Mouse (Mus musculus): ENCODE measurements around the gene Tet1. TPM values are rescaled to one million over a fixed set of nuclear protein-coding genes. Genes with fewer than 3 reads are reported as not detected.
"Not testable (repeated sequence)": the region's sequence is repeated elsewhere in the genome, so short reads cannot be mapped to it uniquely, and the experiment has no call there.

Tet1 gene
- polyA plus RNA-seq (2015; fragmentation: Nextera tagmentation; extraction: Ambion mirVana) = 11.6 and 14.5 TPM in 2 replicates

DNA sequence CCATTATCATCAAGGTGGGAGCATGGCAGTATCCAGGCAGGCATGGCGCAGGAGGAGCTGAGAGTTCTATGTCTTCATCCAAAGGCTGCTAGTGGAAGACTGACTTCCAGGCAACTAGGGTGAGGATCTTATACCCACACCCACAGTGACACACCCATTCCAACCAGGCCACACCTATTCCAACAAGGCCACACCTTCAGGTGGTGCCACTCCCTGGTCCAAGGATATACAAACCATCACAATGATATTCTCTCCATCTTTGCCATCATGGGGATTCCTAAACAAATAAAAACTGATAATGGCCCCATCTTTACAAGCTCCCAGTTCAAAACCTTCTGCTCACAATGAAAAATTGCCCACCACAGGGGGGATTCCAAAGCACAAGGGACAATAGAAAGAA is at the start of gene Tet1:
TSS of gene Tet1 (minus strand) at position 101 of the 400 bp plus-strand sequence.
- DNase-seq (ENCODE audit: low spot score) = not testable (repeated sequence)

DNA sequence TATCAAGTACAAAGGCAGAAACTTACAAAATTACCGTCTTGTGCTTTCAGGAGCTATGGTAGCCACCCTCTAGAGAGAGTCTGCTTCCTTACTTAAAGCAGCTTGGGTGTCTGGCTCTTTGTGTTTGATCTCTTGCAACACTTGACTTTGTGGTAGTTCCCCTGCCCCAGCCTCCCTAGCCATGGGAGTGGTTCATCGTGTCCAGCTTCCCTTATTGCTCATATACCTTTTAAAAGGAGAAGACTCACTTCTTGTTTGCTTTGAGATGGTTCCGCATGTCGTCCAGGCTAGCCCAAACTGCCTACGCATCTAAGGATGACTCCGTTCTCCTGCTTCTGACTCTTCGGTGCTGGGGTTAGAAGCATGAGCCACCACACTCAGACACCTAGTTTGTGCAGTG is 39.8 kb upstream of the Tet1 start:
- no peak for DNase-seq (ENCODE audit: low spot score)

DNA sequence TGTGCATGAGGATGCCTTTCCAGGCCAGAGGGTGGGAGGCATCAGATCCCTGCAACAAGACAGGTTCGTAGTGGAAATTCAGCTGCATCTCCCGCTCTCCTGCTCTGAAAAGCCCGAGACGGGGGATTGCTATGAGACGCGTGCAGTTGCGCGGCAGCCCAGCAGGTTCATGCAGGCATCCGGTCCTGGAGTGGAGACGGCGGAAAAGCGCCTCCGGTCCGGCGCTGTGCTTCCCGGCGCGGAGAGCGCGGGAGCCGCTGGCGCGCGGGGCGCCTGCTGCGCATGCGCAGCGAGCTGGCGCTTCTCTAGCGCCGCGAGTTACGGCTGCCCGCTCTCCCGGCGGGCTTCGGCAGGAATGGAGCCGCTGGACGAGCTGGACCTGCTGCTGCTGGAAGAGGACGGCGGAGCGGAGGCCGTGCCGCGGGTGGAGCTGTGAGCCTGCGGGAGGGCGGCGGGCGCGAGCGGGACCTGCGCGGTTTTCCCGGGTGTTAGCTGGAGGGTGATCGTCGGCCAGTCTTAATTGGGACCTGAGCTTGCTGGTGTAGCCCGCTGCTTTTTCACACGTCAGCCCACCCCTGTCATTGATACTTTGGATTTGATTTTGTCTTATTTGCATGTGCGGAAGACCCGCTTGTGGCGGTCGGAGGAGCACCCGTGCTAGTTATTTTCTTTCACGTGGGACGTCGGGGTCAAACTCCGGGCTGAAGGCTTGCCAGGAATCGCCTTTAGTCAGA is 38.1 kb upstream of the Tet1 start, which contains the start of gene Dna2:
TSS of gene Dna2 (plus strand) at position 289 of the 734 bp plus-strand sequence.
- DNase-seq (ENCODE audit: low spot score) = peak; percentile 88

DNA sequence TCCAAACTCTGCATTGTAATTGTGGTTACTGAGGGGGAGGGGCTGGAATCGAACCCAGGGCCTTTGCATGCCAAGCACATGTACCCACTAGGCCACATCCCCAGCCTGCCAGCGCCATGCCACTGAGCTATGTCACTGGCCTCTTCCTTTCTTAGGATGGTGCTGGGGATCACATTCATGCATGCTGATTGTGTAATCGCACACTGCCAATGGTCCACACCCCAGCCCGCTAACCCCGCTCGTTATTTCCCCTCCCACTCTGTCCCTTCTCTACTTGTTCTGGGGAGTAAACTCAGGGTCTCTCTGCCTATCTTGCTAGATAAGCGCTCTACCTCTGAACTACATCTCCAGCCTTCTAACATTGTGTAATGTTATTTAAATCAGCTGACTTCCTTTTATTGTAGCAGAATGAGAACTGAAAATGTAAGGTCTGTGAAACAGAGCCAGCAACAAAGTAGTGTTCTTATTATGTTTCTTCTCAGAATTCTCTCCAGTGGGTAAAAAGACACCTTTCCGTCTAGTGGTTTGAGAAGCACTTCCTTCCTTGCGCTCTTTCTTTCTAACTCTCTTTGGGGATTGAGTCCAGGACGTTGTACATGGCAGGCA is 36.3 kb upstream of the Tet1 start:
- DNase-seq (ENCODE audit: low spot score) = no peak

DNA sequence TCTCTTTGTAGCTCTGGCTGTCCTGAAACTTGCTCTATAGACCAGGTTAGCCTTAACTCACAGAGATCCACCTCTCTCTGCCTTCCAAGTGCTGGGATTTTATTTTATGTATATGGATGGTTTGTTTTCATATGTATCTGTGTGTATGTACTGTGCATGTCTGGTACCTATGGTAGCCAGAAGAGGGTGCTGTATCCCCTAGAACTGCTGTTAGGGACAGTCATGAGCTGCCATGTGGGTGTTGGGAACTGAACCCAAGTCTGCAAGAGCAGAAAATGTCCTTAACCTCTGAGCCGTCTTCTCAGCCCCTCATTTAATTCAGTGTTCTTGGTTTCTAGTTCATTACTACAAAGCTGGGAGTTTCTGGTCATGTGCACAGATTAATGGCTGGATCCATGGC is 23.6 kb upstream of the Tet1 start:
- no peak for DNase-seq (ENCODE audit: low spot score)

DNA sequence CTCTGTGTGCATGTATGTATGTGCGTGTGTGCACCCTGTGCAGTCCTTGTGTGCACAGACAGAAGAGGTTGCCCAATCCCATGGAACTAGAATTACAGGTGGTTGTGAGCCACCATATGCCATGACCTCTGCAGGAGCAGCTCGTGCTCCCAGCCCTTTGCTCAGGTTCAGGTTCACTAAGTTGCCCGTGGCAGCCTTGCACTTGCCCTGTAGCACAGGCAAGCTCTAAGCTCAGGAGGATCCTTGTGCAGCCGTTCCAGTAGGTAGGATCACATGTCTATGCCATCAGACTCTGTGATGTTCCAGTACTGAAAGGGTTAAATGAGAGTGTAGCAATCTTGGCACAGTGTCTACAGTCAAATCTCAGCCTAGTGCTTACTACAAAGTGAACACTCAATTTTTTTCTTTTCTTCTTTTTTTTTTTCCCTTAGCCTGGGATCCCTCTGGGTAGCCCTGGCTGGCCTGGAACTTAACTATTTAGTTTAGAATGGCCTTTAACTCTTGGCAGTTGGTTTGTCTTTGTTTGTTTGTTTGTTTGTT is 15.4 kb upstream of the Tet1 start:
- DNase-seq (ENCODE audit: low spot score) = no peak

DNA sequence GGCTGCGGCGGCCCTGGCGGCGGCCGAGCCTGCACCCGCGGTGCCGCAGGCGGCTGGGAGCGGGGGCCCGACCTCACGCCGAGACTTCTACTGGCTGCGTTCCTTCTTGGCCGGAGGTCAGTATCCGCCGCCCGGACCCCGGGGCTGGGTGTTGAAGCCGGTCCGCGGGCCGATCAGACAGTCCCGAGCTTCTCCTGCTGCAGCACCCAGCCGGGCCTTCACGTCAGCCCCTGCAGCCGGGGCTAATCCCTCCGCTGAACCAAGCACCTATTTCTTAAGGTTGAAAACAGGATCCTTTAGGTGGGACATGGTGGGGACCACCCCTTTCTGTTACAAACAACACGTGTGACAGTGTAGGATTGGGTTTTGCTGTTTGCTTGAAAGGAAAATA is 12.0 kb upstream of the Tet1 start:
- DNase-seq (ENCODE audit: low spot score) = no peak

- peak; percentile 94 for DNase-seq (ENCODE audit: low spot score)
Measured at GRCm38 (mm10) chr10:62919925-62920765, 11.3 kb upstream of the Tet1 start, which contains the start of gene Slc25a16. Gene Slc25a16, plus strand, starts transcription at chr10:62920633.

DNA sequence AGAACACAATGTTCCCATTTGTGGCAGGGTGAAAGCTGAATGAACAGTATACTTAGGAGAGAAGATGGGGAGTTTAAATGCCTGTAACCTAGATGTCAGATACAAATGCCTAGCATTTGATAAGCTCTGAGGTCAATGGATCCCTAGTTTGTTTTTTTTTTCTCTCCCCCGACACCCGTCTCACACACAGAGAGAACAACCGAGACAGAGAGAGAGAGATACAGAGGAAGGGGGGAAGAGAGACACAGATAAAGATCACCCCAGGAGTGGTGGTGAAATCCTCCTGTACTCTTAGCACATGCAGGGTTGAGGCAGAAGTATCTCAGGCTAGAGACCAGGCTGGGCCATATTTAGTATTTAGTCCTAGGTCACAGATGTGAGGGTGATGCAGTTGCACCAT is 10.2 kb upstream of the Tet1 start:
- DNase-seq (ENCODE audit: low spot score) = no peak

DNA sequence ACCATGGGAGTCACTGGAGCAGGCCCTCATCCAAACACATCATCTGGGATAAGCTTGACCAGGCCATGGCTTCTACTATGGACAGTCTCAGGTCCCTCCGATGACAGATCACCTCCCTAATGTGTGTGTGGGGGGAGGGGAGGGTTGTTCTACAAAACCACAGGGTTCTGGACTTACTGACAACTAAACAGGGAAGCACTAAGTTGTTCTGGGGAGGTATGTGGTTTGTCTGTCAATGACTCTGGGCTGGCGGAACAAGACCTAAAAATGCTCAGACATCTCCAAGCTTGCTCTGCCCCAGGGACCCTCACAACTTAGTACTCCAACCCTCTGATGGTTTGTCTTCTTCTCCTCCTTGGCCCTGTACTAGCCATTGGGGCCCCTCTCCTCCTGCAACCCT is 2.3 kb upstream of the Tet1 start:
- DNase-seq (ENCODE audit: low spot score) = no peak

GRCm38 (mm10) chr10:62906336-62906735 is 2.5 kb downstream of the Tet1 start:
- DNase-seq (ENCODE audit: low spot score) = no peak

DNA sequence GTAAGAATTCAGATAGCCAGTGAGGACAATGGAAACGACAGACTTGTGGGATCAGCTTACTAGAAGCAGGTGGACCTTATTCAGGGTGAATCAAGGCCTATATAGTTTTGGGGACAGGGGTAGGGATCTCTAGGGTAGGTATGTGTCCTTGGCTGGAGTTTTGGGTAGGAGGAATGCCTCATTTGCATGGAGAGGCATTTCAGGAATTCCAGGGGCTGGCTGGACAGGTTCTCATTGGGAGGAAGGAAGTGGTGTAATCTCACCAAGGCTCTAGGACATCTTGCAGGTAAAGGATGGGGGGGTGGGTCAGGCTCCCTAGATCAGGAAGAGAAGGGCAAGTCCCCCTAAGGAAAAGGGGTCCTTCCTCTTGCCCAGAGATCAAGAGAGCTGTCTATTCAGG is 6.0 kb downstream of the Tet1 start:
- DNase-seq (ENCODE audit: low spot score) = no peak

DNA sequence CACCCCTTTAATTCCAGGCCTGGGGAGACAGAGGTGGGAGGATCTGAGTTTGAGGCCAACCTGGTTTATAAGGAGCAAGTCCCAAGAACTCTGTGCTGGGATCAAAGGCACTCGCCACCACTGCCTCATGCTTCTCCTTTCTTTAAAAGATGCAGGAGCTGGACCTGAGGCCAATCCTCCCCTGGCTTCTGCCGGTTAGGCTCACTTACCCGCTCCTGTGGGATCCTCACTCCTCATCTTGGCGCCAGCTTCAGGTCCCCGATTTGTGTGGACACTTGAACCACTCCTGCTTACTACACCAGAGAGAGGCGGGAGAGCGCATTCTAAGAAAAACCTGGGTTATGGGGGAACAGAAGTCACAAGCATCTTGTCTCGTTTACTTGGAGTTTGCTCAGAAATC is 7.0 kb downstream of the Tet1 start:
- DNase-seq (ENCODE audit: low spot score) = no peak

DNA sequence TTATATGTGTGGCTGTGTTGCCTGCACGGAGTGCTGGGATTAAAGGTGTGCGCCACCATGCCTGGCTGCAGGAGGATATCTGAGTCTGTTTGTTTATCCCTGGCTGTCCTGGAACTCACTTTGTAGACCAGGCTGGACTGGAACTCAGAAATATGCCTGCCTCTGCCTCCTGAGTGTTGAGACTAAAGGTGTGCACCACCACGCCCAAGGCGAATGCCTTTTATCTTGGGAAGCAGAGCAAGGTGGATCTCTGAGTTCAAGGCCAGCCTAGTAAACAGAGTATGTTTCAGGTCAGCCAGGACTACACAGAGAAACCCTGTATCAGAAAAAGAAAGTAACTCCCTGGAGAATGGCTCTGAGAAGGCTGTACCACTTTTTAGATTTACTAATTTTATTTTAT is 8.7 kb downstream of the Tet1 start:
- DNase-seq (ENCODE audit: low spot score) = no peak

- no peak for DNase-seq (ENCODE audit: low spot score)
Measured at GRCm38 (mm10) chr10:62898061-62898460, 10.7 kb downstream of the Tet1 start.

DNA sequence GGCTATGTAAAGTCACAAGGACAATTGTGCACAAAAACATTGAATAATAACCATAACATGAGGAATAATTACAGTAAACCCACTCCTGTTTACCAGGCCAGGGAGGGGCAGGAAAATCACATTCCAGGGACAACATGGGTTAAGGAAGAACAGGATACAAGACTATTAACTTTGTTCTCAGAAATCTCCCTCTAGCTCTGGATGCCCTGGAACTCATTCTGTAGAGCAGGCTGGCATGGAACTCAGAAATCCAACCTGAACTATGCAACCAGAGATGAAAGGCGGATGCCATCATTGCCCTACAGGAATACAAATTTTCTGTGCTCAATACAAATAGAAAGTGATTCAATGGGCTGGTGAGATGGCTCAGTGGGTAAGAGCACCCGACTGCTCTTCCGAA is 11.4 kb downstream of the Tet1 start:
- DNase-seq (ENCODE audit: low spot score) = no peak

GRCm38 (mm10) chr10:62896774-62897173 is 12.0 kb downstream of the Tet1 start:
- no peak for DNase-seq (ENCODE audit: low spot score)

DNA sequence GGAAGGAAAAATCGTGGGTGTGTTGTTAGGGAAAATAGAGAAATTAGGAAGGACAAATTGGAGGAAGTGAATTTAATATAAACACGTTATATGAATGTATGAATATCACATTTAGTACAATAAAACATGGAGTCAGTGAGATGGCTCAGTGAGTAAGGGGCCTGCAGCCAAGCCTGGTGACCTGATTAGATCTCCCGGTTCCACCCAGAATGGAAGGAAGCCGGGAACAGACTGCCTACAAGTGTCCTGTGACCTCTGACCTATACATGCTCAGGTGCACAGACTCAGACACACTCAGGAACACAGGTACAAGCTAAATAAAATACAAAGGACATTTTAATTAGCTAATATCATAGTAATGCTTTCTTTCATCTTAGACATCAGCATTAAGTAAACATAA is 12.8 kb downstream of the Tet1 start:
- DNase-seq (ENCODE audit: low spot score) = no peak

DNA sequence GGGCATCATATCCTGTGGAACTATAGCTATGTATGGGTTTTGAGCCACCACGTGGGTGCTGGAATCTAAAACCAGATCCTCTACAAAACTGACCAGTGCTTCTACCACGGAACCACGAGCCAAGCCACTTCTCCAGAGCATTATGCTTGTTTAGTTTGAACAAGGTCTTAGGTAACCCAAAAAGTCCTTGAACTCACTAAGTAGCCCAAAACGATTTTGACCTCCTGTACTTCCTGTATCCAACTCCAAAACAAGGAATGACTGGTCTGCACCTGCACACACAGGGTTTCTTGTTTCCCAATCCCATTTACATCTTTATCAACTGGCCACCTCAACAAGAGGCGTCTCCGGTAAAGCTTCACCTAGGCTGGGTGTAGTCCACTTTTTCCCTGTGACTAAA is 13.4 kb downstream of the Tet1 start:
- DNase-seq (ENCODE audit: low spot score) = no peak

DNA sequence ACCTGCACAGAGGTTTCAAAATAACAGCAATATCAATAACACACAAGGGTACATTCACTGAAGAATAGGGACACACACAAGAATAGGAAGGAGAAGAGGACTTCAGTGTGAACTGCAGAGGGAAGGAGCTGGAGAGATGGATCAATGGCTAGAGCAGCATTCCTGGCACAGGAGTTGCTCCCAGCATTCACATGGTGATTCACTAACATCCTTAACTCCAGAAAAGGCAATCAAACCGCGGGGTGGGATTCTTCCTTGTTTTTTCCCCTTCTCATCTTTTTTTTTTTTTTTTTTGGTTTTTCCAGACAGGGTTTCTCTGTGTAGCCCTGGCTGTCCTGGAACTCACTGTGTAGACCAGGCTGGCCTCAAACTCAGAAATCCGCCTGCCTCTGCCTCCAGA is 14.3 kb downstream of the Tet1 start:
- no peak for DNase-seq (ENCODE audit: low spot score)

- no peak for DNase-seq (ENCODE audit: low spot score)
Measured at GRCm38 (mm10) chr10:62893356-62893884, 15.4 kb downstream of the Tet1 start.
